Mouse (Mus musculus): ENCODE measurements around the gene Ing3.

DNA sequence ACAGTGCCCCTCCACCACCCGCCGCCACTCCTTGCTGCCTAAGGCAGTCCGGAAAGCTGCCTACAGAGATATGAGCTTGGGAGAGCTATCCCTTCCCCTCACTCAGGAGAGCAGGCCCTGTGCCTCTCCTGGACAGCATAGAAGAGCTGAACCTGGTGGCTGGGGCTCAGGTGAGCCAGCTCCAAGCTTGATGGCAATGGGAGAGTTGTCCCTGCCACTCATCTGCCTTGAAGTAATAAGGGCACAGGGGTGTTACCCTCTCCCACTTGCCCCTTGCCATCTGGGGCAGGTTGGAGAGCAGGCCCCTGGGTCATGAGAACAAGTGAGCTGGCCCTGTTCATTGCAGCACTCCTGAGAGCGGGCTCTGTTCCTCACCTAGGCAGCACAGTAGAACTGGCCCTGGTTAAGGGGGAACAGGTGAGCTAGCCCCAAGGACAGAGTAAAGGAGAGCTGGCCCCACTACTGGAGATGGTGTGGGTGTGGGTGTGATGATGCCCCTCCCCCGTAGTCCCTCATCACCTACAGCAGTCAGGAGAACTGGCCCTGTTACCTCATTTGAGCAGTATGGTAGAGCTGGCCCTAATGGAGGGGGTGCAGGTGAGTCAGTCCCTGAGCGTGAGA is 65.0 kb downstream of the Ing3 start:
- TF ChIP-seq PAX5 (IDR thresholded peaks at IDR 0.05; ENCODE audit: low read length) (no peak), CHD2 (IDR thresholded peaks at IDR 0.05; ENCODE audit: low read length) (no peak), SIN3A (IDR thresholded peaks at IDR 0.05; ENCODE audit: low read length) (no peak), CTCF (conservative IDR thresholded peaks at IDR 0.05 in 1 of 2, IDR thresholded peaks at IDR 0.05 in 1 of 2; ENCODE audit: low read depth in 2 of 2, low read length in 2 of 2) (no peak), POLR2A (IDR thresholded peaks at IDR 0.05; ENCODE audit: low read depth, low read length) (no peak)
